Comparison of ENCODE assay signal across 8 mouse cellular contexts in genomic region chr6:136467837-136468236, GRCm38 (mm10). TPM values are rescaled to one million over a fixed set of nuclear protein-coding genes. Genes with fewer than 3 reads are reported as not detected.
DNase-seq lines count a peak whose midpoint lies in the region; ATAC-seq lines count a peak whose summit lies in the region.

No protein-coding gene starts in this region.

- no peak overlapping the region for H3K9ac ChIP-seq in hindbrain, embryonic 15.5 days
- no peak overlapping the region; the same call in 1 of the 2 replicates for H3K9ac ChIP-seq in midbrain, embryonic 16.5 days (ENCODE audit: low read depth, low read length)

- H3K27ac ChIP-seq in hindbrain, embryonic 15.5 days (replicated peaks), result peak overlapping the region; percentile 89
- peak overlapping the region; percentile 92 for H3K27ac ChIP-seq in midbrain, embryonic 16.5 days (ENCODE audit: low read length)

- no peak overlapping the region for H3K4me3 ChIP-seq in hindbrain, embryonic 15.5 days
- no peak overlapping the region for H3K4me3 ChIP-seq in midbrain, embryonic 16.5 days (ENCODE audit: low read depth, low read length)

- DNase-seq in adrenal gland, adult 2 months, result peak; percentile 23
- DNase-seq in adrenal gland, postnatal 14 days, result no peak
- peak; percentile 37 to 41 for DNase-seq in spleen, postnatal 10 days (ENCODE audit: low spot score in 2 of 2)
- no peak for DNase-seq in spleen, postnatal 36 days (ENCODE audit: low spot score in 2 of 2)
- no peak for DNase-seq in T-cell, adult 2 months (ENCODE audit: low spot score)
- DNase-seq in right cerebral cortex, adult 18-20 months, result no peak

- no peaks in the 10 kb centered on the region for H3K36me3 ChIP-seq in hindbrain, embryonic 15.5 days
- H3K36me3 ChIP-seq in midbrain, embryonic 16.5 days (ENCODE audit: control insufficient read depth, insufficient read depth, low read length), result no peaks in the 10 kb centered on the region

- ATAC-seq in hindbrain, embryonic 15.5 days (ENCODE audit: low FRiP score, low read depth), result no peak
- no peak for ATAC-seq in midbrain, embryonic 16.5 days

- 52% methylated on average over 5 of the region's 5 CpGs for WGBS in hindbrain, embryonic 15.5 days
- WGBS in midbrain, embryonic 16.5 days, result 60% methylated on average over 5 of the region's 5 CpGs

- no peaks in the 10 kb centered on the region for H3K27me3 ChIP-seq in hindbrain, embryonic 15.5 days
- no peaks in the 10 kb centered on the region for H3K27me3 ChIP-seq in midbrain, embryonic 16.5 days (ENCODE audit: control insufficient read depth, insufficient read depth, low read depth, low read length)

- H3K9me3 ChIP-seq in hindbrain, embryonic 15.5 days, result no peaks in the 10 kb centered on the region
- no peaks in the 10 kb centered on the region for H3K9me3 ChIP-seq in midbrain, embryonic 16.5 days (replicated peaks; ENCODE audit: control insufficient read depth, low read length, poor library complexity, severe bottlenecking)

- H3K4me1 ChIP-seq in hindbrain, embryonic 15.5 days (replicated peaks), result peaks cover 30% of the 10 kb centered on the region
- peaks cover 17% of the 10 kb centered on the region for H3K4me1 ChIP-seq in midbrain, embryonic 16.5 days (ENCODE audit: control insufficient read depth, insufficient read depth, low read length)

- no peak overlapping the region for H3K4me2 ChIP-seq in hindbrain, embryonic 15.5 days
- H3K4me2 ChIP-seq in midbrain, embryonic 16.5 days (ENCODE audit: low read length), result no peak overlapping the region

RNA-seq across cellular contexts. Expression of gene Atf7ip, which starts 38.1 kb away (rescaled TPM):
- total RNA-seq in adrenal gland, adult 2 months (2021), result 10 to 100 TPM; 60.9 to 62.4 TPM
- polyA plus RNA-seq in adrenal gland, adult 2 months (2012; rRNA removed), result 16.4 and 21.6 TPM in 2 replicates
- 82.0 and 103 TPM in 2 replicates for total RNA-seq in adrenal gland, postnatal 14 days (2021)
- 36.1 and 43.7 TPM in 2 replicates for polyA plus RNA-seq in hindbrain, embryonic 15.5 days (2015; fragmentation: Nextera tagmentation; extraction: Ambion mirVana)
- polyA plus RNA-seq in midbrain, embryonic 16.5 days (2015; fragmentation: Nextera tagmentation; extraction: Ambion mirVana), result 38.2 and 40.6 TPM in 2 replicates

RNA-seq across cellular contexts. Expression of gene E330021D16Rik, which starts 52.5 kb away (rescaled TPM):
- not detected for total RNA-seq in adrenal gland, adult 2 months (2021)
- polyA plus RNA-seq in adrenal gland, adult 2 months (2012; rRNA removed), result not detected in 2 replicates
- total RNA-seq in adrenal gland, postnatal 14 days (2021), result not detected in 2 replicates
- polyA plus RNA-seq in hindbrain, embryonic 15.5 days (2015; fragmentation: Nextera tagmentation; extraction: Ambion mirVana), result not detected in 2 replicates
- polyA plus RNA-seq in midbrain, embryonic 16.5 days (2015; fragmentation: Nextera tagmentation; extraction: Ambion mirVana), result not detected in 2 replicates

Comparison
In these comparisons a context has a peak if more than half of its experiments do, and no peak if none do; other contexts are left out.
1. DNase-seq: peak in adrenal gland, adult 2 months (single experiment) and spleen, postnatal 10 days (2 of 2); none in adrenal gland, postnatal 14 days (single experiment), spleen, postnatal 36 days (0 of 2), T-cell, adult 2 months (single experiment) and right cerebral cortex, adult 18-20 months (single experiment).